Mouse (Mus musculus): ENCODE measurements around the gene Arhgap15. TPM values are rescaled to one million over a fixed set of nuclear protein-coding genes. Genes with fewer than 3 reads are reported as not detected.

Gene Arhgap15
- total RNA-seq, 1 experiment: not detected

- no peak overlapping the region for H3K27ac ChIP-seq (ENCODE audit: insufficient read depth, low read depth, low read length, poor library complexity, severe bottlenecking)
- TF ChIP-seq ZC3H11A (IDR thresholded peaks at IDR 0.05; ENCODE audit: borderline replicate concordance, low read depth, low read length): no peak
- in situ Hi-C loops (cut with MboI; ENCODE audit: low sequenced_read_pairs in 2 of 2, unreplicated experiment in 2 of 2): no loop called here
- H3K36me3 ChIP-seq (ENCODE audit: control insufficient read depth, insufficient read depth, low read length, poor library complexity, severe bottlenecking): no peaks in the 10 kb centered on the region
- H3K9ac ChIP-seq (ENCODE audit: insufficient read depth, low read depth, low read length, poor library complexity, severe bottlenecking): no peak overlapping the region
- DNase-seq (ENCODE audit: low read depth, low spot score): no peak
- no peaks in the 10 kb centered on the region for H3K9me3 ChIP-seq (ENCODE audit: control insufficient read depth, insufficient read depth, low read depth, low read length)
- H3K4me3 ChIP-seq (ENCODE audit: insufficient read depth in 1 of 2, low read depth in 1 of 2, low read length in 2 of 2, poor library complexity in 1 of 2, severe bottlenecking in 1 of 2): no peak overlapping the region
- no peaks in the 10 kb centered on the region for H3K4me1 ChIP-seq (ENCODE audit: control insufficient read depth in 2 of 2, insufficient read depth in 2 of 2, low read length in 2 of 2, poor library complexity in 1 of 2)
Observed at GRCm38 (mm10) chr2:43769850-43770570, 21.4 kb downstream of the Arhgap15 start.

GRCm38 (mm10) chr2:43772640-43773039, 24.0 kb downstream of the Arhgap15 start:
- no peak for TF ChIP-seq HCFC1 (IDR thresholded peaks at IDR 0.05; ENCODE audit: borderline replicate concordance, insufficient read depth, low read length)
- no peak for TF ChIP-seq ZC3H11A (IDR thresholded peaks at IDR 0.05; ENCODE audit: borderline replicate concordance, low read depth, low read length)
- no peak for TF ChIP-seq ZNF384 (IDR thresholded peaks at IDR 0.05; ENCODE audit: low read depth, low read length)
- no peak for TF ChIP-seq CHD2 (IDR thresholded peaks at IDR 0.05; ENCODE audit: low read depth, low read length)
- TF ChIP-seq MAFK (IDR thresholded peaks at IDR 0.05; ENCODE audit: insufficient read depth, low read depth, low read length): no peak
- H3K36me3 ChIP-seq (ENCODE audit: control insufficient read depth, insufficient read depth, low read length, poor library complexity, severe bottlenecking): no peaks in the 10 kb centered on the region
- no peaks in the 10 kb centered on the region for H3K9me3 ChIP-seq (ENCODE audit: control insufficient read depth, insufficient read depth, low read depth, low read length)
- no peak overlapping the region for H3K9ac ChIP-seq (ENCODE audit: insufficient read depth, low read depth, low read length, poor library complexity, severe bottlenecking)
- no peaks in the 10 kb centered on the region for H3K4me1 ChIP-seq (ENCODE audit: control insufficient read depth in 2 of 2, insufficient read depth in 2 of 2, low read length in 2 of 2, poor library complexity in 1 of 2)
- no peak overlapping the region for H3K27ac ChIP-seq (ENCODE audit: insufficient read depth, low read depth, low read length, poor library complexity, severe bottlenecking)
- no peak overlapping the region for H3K4me3 ChIP-seq (ENCODE audit: insufficient read depth in 1 of 2, low read depth in 1 of 2, low read length in 2 of 2, poor library complexity in 1 of 2, severe bottlenecking in 1 of 2)
- in situ Hi-C loops (cut with MboI; ENCODE audit: low sequenced_read_pairs in 2 of 2, unreplicated experiment in 2 of 2): no loop called here
- DNase-seq (ENCODE audit: low read depth, low spot score): no peak

- no peak for DNase-seq (ENCODE audit: low read depth, low spot score)
- in situ Hi-C loops (cut with MboI; ENCODE audit: low sequenced_read_pairs in 2 of 2, unreplicated experiment in 2 of 2): no loop called here
- Histone ChIP-seq H3K4me3 (ENCODE audit: insufficient read depth in 1 of 2, low read depth in 1 of 2, low read length in 2 of 2, poor library complexity in 1 of 2, severe bottlenecking in 1 of 2) (no peak overlapping the region), H3K4me1 (ENCODE audit: control insufficient read depth in 2 of 2, insufficient read depth in 2 of 2, low read length in 2 of 2, poor library complexity in 1 of 2) (no peaks in the 10 kb centered on the region), H3K27ac (ENCODE audit: insufficient read depth, low read depth, low read length, poor library complexity, severe bottlenecking) (no peak overlapping the region), H3K9ac (ENCODE audit: insufficient read depth, low read depth, low read length, poor library complexity, severe bottlenecking) (no peak overlapping the region), H3K36me3 (ENCODE audit: control insufficient read depth, insufficient read depth, low read length, poor library complexity, severe bottlenecking) (no peaks in the 10 kb centered on the region), H3K9me3 (ENCODE audit: control insufficient read depth, insufficient read depth, low read depth, low read length) (no peaks in the 10 kb centered on the region)
- TF ChIP-seq ZC3H11A (IDR thresholded peaks at IDR 0.05; ENCODE audit: borderline replicate concordance, low read depth, low read length): no peak
- no peak for TF ChIP-seq MAFK (IDR thresholded peaks at IDR 0.05; ENCODE audit: insufficient read depth, low read depth, low read length)
- TF ChIP-seq CHD2 (IDR thresholded peaks at IDR 0.05; ENCODE audit: low read depth, low read length): no peak
- TF ChIP-seq ZNF384 (IDR thresholded peaks at IDR 0.05; ENCODE audit: low read depth, low read length): no peak
- no peak for TF ChIP-seq HCFC1 (IDR thresholded peaks at IDR 0.05; ENCODE audit: borderline replicate concordance, insufficient read depth, low read length)
Observed at GRCm38 (mm10) chr2:43782157-43782556, 33.5 kb downstream of the Arhgap15 start.

GRCm38 (mm10) chr2:43783759-43784735, 35.4 kb downstream of the Arhgap15 start:
- DNase-seq (ENCODE audit: low read depth, low spot score): no peak
- H3K9me3 ChIP-seq (ENCODE audit: control insufficient read depth, insufficient read depth, low read depth, low read length): no peaks in the 10 kb centered on the region
- H3K4me1 ChIP-seq (ENCODE audit: control insufficient read depth in 2 of 2, insufficient read depth in 2 of 2, low read length in 2 of 2, poor library complexity in 1 of 2): no peaks in the 10 kb centered on the region
- TF ChIP-seq CHD2 (IDR thresholded peaks at IDR 0.05; ENCODE audit: low read depth, low read length) (no peak), HCFC1 (IDR thresholded peaks at IDR 0.05; ENCODE audit: borderline replicate concordance, insufficient read depth, low read length) (no peak), MAFK (IDR thresholded peaks at IDR 0.05; ENCODE audit: insufficient read depth, low read depth, low read length) (no peak), ZC3H11A (IDR thresholded peaks at IDR 0.05; ENCODE audit: borderline replicate concordance, low read depth, low read length) (no peak), ZNF384 (IDR thresholded peaks at IDR 0.05; ENCODE audit: low read depth, low read length) (no peak)
- H3K9ac ChIP-seq (ENCODE audit: insufficient read depth, low read depth, low read length, poor library complexity, severe bottlenecking): no peak overlapping the region
- H3K27ac ChIP-seq (ENCODE audit: insufficient read depth, low read depth, low read length, poor library complexity, severe bottlenecking): no peak overlapping the region
- in situ Hi-C loops (cut with MboI; ENCODE audit: low sequenced_read_pairs in 2 of 2, unreplicated experiment in 2 of 2): no loop called here
- H3K4me3 ChIP-seq (ENCODE audit: insufficient read depth in 1 of 2, low read depth in 1 of 2, low read length in 2 of 2, poor library complexity in 1 of 2, severe bottlenecking in 1 of 2): no peak overlapping the region
- no peaks in the 10 kb centered on the region for H3K36me3 ChIP-seq (ENCODE audit: control insufficient read depth, insufficient read depth, low read length, poor library complexity, severe bottlenecking)
